ENCODE assay signal across 10 mouse cellular contexts in the genomic region with DNA sequence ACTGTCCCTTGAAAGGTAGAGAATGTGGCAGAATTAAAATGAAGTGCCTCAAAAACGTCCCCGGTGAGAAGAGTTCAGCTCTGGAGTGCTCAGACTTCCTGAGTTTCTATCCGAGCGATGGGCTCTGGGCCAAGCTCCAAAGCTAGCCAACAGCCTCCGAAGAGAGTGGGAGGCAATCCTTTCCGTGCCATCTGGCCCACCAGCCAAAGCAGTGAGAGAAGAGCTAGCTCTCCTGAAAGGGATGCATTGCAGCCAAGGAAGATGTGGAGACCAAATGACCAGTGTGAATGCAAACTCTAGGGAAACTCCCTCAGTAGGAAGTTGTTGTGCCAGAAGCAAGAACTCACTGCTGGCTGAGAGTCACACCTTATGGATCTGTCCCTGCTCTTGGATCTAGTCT. TPM values are rescaled to one million over a fixed set of nuclear protein-coding genes. Genes with fewer than 3 reads are reported as not detected.
DNase-seq lines count a peak whose midpoint lies in the region; ATAC-seq lines count a peak whose summit lies in the region.
"Had no signal": no experiment of that assay in that cellular context is flagged by ENCODE, and none has a peak within 500 bp of the region (broad histone marks: within the 10 kb centered on the region; RNA-seq: fewer than 3 reads in every experiment).

No protein-coding gene starts in this region.

- H3K36me3 ChIP-seq in forebrain, embryonic 16.5 days (ENCODE audit: control insufficient read depth, insufficient read depth), result no peaks in the 10 kb centered on the region
- H3K36me3 ChIP-seq in forebrain, embryonic 13.5 days (ENCODE audit: poor library complexity, severe bottlenecking), result no peaks in the 10 kb centered on the region
- H3K36me3 ChIP-seq: limb, embryonic 15.5 days; neural tube, embryonic 12.5 days had no signal

- H3K9me3 ChIP-seq in forebrain, embryonic 16.5 days (ENCODE audit: control insufficient read depth, low read length), result no peaks in the 10 kb centered on the region
- H3K9me3 ChIP-seq in forebrain, embryonic 13.5 days (replicated peaks), result no peaks in the 10 kb centered on the region
- H3K9me3 ChIP-seq: limb, embryonic 15.5 days; neural tube, embryonic 12.5 days had no signal

- H3K4me1 ChIP-seq in forebrain, embryonic 16.5 days (replicated peaks; ENCODE audit: control insufficient read depth, insufficient read depth, low read length), result 0 out of 2 replicates have a peak, but pooled peaks cover 2% of the 10 kb centered on the region
- no peaks in the 10 kb centered on the region for H3K4me1 ChIP-seq in forebrain, embryonic 13.5 days
- H3K4me1 ChIP-seq: neural tube, embryonic 12.5 days had no signal

- H3K4me3 ChIP-seq in forebrain, embryonic 16.5 days (replicated peaks; ENCODE audit: low read length), result no peak overlapping the region
- H3K4me3 ChIP-seq in forebrain, embryonic 13.5 days, result no peak overlapping the region
- H3K4me3 ChIP-seq: limb, embryonic 15.5 days; neural tube, embryonic 12.5 days had no signal

- no peak overlapping the region for H3K9ac ChIP-seq in forebrain, embryonic 16.5 days (replicated peaks; ENCODE audit: low read depth, low read length)
- H3K9ac ChIP-seq in forebrain, embryonic 13.5 days, result no peak overlapping the region
- H3K9ac ChIP-seq: limb, embryonic 15.5 days; neural tube, embryonic 12.5 days had no signal

- no peaks in the 10 kb centered on the region for H3K27me3 ChIP-seq in forebrain, embryonic 16.5 days (replicated peaks; ENCODE audit: control insufficient read depth, insufficient read depth, low read length)
- no peaks in the 10 kb centered on the region for H3K27me3 ChIP-seq in forebrain, embryonic 13.5 days
- H3K27me3 ChIP-seq: limb, embryonic 15.5 days; neural tube, embryonic 12.5 days had no signal

- whole genome bisulfite sequencing in forebrain, embryonic 16.5 days, result 47% methylated on average over 6 of the region's 6 CpGs
- WGBS in forebrain, embryonic 13.5 days, result 72% methylated on average over 6 of the region's 6 CpGs

- H3K4me2 ChIP-seq in forebrain, embryonic 16.5 days (ENCODE audit: low read length), result no peak overlapping the region
- H3K4me2 ChIP-seq in forebrain, embryonic 13.5 days, result no peak overlapping the region
- H3K4me2 ChIP-seq: limb, embryonic 15.5 days; neural tube, embryonic 12.5 days had no signal

- intact Hi-C loops in left cerebral cortex, postnatal 14 days (cut with DNase I), result no loop called here

- no peak overlapping the region for H3K27ac ChIP-seq in forebrain, embryonic 16.5 days (ENCODE audit: low read length)
- no peak overlapping the region for H3K27ac ChIP-seq in forebrain, embryonic 13.5 days
- H3K27ac ChIP-seq: limb, embryonic 15.5 days; neural tube, embryonic 12.5 days had no signal

- ATAC-seq in forebrain, embryonic 16.5 days, result peak; percentile 18; the same call in 1 of the 2 replicates
- ATAC-seq in forebrain, embryonic 13.5 days, result no peak

- peak; percentile 1 for DNase-seq in NIH3T3 (ENCODE audit: low read depth)
- DNase-seq in frontal cortex, postnatal 14 days (ENCODE audit: low spot score in 2 of 2), result peak; percentile 34 to 46
- peak; percentile 72 to 73 for DNase-seq in left cerebral cortex, postnatal 14 days (ENCODE audit: low spot score in 2 of 2)
- no peak for DNase-seq in spleen, postnatal 4 days (ENCODE audit: low spot score in 2 of 2)
- no peak for DNase-seq in natural killer cell, adult 2 months (ENCODE audit: low spot score in 2 of 2)
- DNase-seq in adrenal gland, postnatal 4 days (ENCODE audit: low spot score in 2 of 2), result no peak

RNA-seq across cellular contexts. Expression of a gene that starts 59.1 kb away (rescaled TPM):
- polyA plus RNA-seq in forebrain, embryonic 16.5 days (2015; fragmentation: Nextera tagmentation; extraction: Ambion mirVana), result 19.0 and 25.2 TPM in 2 replicates
- 24.1 TPM in 2 replicates for polyA plus RNA-seq in forebrain, embryonic 13.5 days (2015; fragmentation: Nextera tagmentation; extraction: Ambion mirVana)
- 10 to 100 TPM; 19.9 to 21.3 TPM for total RNA-seq in left cerebral cortex, postnatal 14 days (2021)
- 10 to 100 TPM; 30.6 to 31.3 TPM for total RNA-seq in adrenal gland, postnatal 4 days (2021)

Comparison
In these comparisons a context has a peak if more than half of its experiments do, and no peak if none do; other contexts are left out.
1. DNase-seq: peak in NIH3T3 (single experiment), frontal cortex, postnatal 14 days (2 of 2) and left cerebral cortex, postnatal 14 days (2 of 2); none in spleen, postnatal 4 days (0 of 2), natural killer cell, adult 2 months (0 of 2) and adrenal gland, postnatal 4 days (0 of 2).